In the genomic region with DNA sequence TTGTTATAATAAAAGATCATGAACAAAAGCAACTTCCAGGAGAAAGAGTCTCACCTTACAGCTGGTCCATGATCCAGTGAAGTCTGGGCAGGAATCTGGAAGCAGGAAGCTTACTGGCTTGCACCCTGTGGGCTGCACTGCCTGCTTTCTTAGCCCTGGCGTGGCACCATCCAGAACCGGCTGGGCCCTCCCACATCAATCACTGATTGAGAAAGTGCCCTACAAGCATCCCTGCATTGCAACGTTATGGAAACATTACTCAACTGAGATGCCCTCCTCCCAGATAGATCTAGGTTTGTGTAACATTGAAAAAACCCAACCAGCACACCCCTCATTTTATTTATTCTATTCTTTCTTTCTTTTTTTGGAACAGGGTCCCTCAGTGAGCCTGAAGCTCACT, we compare ENCODE assay signal across 26 mouse cellular contexts. TPM values are rescaled to one million over a fixed set of nuclear protein-coding genes. Genes with fewer than 3 reads are reported as not detected.
DNase-seq lines count a peak whose midpoint lies in the region; ATAC-seq and TF ChIP-seq lines count a peak whose summit lies in the region.
"Had no signal": no experiment of that assay in that cellular context is flagged by ENCODE, and none has a peak within 500 bp of the region (broad histone marks: within the 10 kb centered on the region; RNA-seq: fewer than 3 reads in every experiment).

No protein-coding gene starts in this region.

- H3K27me3 ChIP-seq in lung, postnatal 0 days (replicated peaks; ENCODE audit: insufficient read depth, low read length) = no peaks in the 10 kb centered on the region
- H3K27me3 ChIP-seq in stomach, postnatal 0 days (ENCODE audit: control insufficient read depth, insufficient read depth, low read length) = no peaks in the 10 kb centered on the region
- no peaks in the 10 kb centered on the region for H3K27me3 ChIP-seq in kidney, embryonic 15.5 days
- H3K27me3 ChIP-seq: embryonic facial prominence, embryonic 12.5 days; embryonic facial prominence, embryonic 15.5 days; hindbrain, embryonic 12.5 days; hindbrain, embryonic 15.5 days had no signal

- no peak overlapping the region for H3K9ac ChIP-seq in lung, postnatal 0 days (replicated peaks; ENCODE audit: low read depth)
- H3K9ac ChIP-seq in stomach, postnatal 0 days (ENCODE audit: low read length) = no peak overlapping the region
- H3K9ac ChIP-seq in kidney, embryonic 15.5 days = no peak overlapping the region
- H3K9ac ChIP-seq: embryonic facial prominence, embryonic 12.5 days; embryonic facial prominence, embryonic 15.5 days; forebrain, postnatal 0 days; hindbrain, embryonic 12.5 days; hindbrain, embryonic 15.5 days had no signal

- peak; percentile 39 for DNase-seq in lung, postnatal 0 days (ENCODE audit: low spot score)
- DNase-seq in lung, adult 2 months = no peak
- DNase-seq in stomach, postnatal 0 days (ENCODE audit: low spot score) = no peak
- DNase-seq in layer of hippocampus, adult 18-20 months (ENCODE audit: low spot score in 2 of 2) = no peak
- DNase-seq: adrenal gland, adult 8-10 months; adrenal gland, postnatal 25 days; cerebellum, adult 11 months; cerebellum, adult 2 months; cerebellum, adult 9-11 months; cerebellum, postnatal 25 days; forebrain, postnatal 0 days; gastrocnemius, adult 2 months; gastrocnemius, postnatal 14 days; heart, adult 2 months had no signal

- H3K9me3 ChIP-seq in lung, postnatal 0 days (ENCODE audit: low read length) = no peaks in the 10 kb centered on the region
- no peaks in the 10 kb centered on the region for H3K9me3 ChIP-seq in stomach, postnatal 0 days (ENCODE audit: control insufficient read depth, low read length)
- no peaks in the 10 kb centered on the region for H3K9me3 ChIP-seq in kidney, embryonic 15.5 days (replicated peaks)
- H3K9me3 ChIP-seq: embryonic facial prominence, embryonic 12.5 days; embryonic facial prominence, embryonic 15.5 days; hindbrain, embryonic 12.5 days; hindbrain, embryonic 15.5 days had no signal

- no peak for TF ChIP-seq EP300 in lung, postnatal 0 days (IDR thresholded peaks at IDR 0.05)
- TF ChIP-seq EP300 in stomach, postnatal 0 days (optimal IDR thresholded peaks at IDR 0.05) = no peak

- H3K36me3 ChIP-seq in lung, postnatal 0 days (ENCODE audit: insufficient read depth, low read length) = no peaks in the 10 kb centered on the region
- H3K36me3 ChIP-seq in macrophage (ENCODE audit: inconsistent target) = no peaks in the 10 kb centered on the region
- H3K36me3 ChIP-seq in stomach, postnatal 0 days (ENCODE audit: control insufficient read depth, insufficient read depth, low read length) = no peaks in the 10 kb centered on the region
- H3K36me3 ChIP-seq in kidney, embryonic 15.5 days = no peaks in the 10 kb centered on the region
- H3K36me3 ChIP-seq: embryonic facial prominence, embryonic 12.5 days; embryonic facial prominence, embryonic 15.5 days; hindbrain, embryonic 12.5 days; hindbrain, embryonic 15.5 days had no signal

- no peak for ATAC-seq in lung, postnatal 0 days
- peak; percentile 40; the same call in 1 of the 2 replicates for ATAC-seq in stomach, postnatal 0 days (ENCODE audit: low FRiP score, low TSS enrichment)
- ATAC-seq in kidney, embryonic 15.5 days (replicated peaks; ENCODE audit: low FRiP score) = no peak
- ATAC-seq: activated CD4-positive, CD25-positive, alpha-beta regulatory T cell, adult 4 months; CD4-positive, CD25-positive, alpha-beta regulatory T cell, adult 4 months; forebrain, embryonic 14.5 days; forebrain, postnatal 0 days had no signal

- no peak for TF ChIP-seq CTCF in lung, postnatal 0 days (IDR thresholded peaks at IDR 0.05)
- TF ChIP-seq CTCF in lung, adult 2 months (IDR thresholded peaks at IDR 0.05; ENCODE audit: insufficient read depth, low read length) = no peak
- no peak for TF ChIP-seq CTCF in bone marrow macrophage, adult 2 months (IDR thresholded peaks at IDR 0.05; ENCODE audit: low read depth, low read length)
- no peak for TF ChIP-seq CTCF in stomach, postnatal 0 days (IDR thresholded peaks at IDR 0.05; ENCODE audit: low read depth)

- H3K4me2 ChIP-seq in lung, postnatal 0 days (replicated peaks; ENCODE audit: low read depth, low read length) = no peak overlapping the region
- no peak overlapping the region for H3K4me2 ChIP-seq in stomach, postnatal 0 days (replicated peaks; ENCODE audit: low read depth)
- no peak overlapping the region for H3K4me2 ChIP-seq in kidney, embryonic 15.5 days
- H3K4me2 ChIP-seq: embryonic facial prominence, embryonic 12.5 days; embryonic facial prominence, embryonic 15.5 days; heart, embryonic 11.5 days; hindbrain, embryonic 12.5 days; hindbrain, embryonic 15.5 days had no signal

- H3K27ac ChIP-seq in lung, postnatal 0 days (ENCODE audit: low read length) = no peak overlapping the region
- H3K27ac ChIP-seq in bone marrow macrophage, adult 2 months (ENCODE audit: insufficient read depth, low read depth, low read length) = peak overlapping the region; percentile 47; the same call in 1 of the 2 replicates
- H3K27ac ChIP-seq in macrophage = peak overlapping the region; percentile 96
- no peak overlapping the region for H3K27ac ChIP-seq in stomach, postnatal 0 days (replicated peaks)
- H3K27ac ChIP-seq in kidney, embryonic 15.5 days = no peak overlapping the region
- H3K27ac ChIP-seq: embryonic facial prominence, embryonic 12.5 days; embryonic facial prominence, embryonic 15.5 days; gastrocnemius, adult 2 months; heart, adult 2 months; hindbrain, embryonic 12.5 days; hindbrain, embryonic 15.5 days had no signal

- H3K79me2 ChIP-seq in macrophage (ENCODE audit: inconsistent target) = no peaks in the 10 kb centered on the region

- WGBS in lung, postnatal 0 days = 36% methylated on average over 3 of the region's 3 CpGs
- WGBS in lung, adult 2 months = 33% methylated on average over 3 of the region's 3 CpGs
- WGBS in macrophage (ENCODE audit: missing documents) = 48% methylated on average over 3 of the region's 3 CpGs
- WGBS in stomach, postnatal 0 days = 35% methylated on average over 3 of the region's 3 CpGs
- 41% methylated on average over 3 of the region's 3 CpGs for WGBS in kidney, embryonic 15.5 days

- no peak overlapping the region for H3K4me3 ChIP-seq in lung, postnatal 0 days (ENCODE audit: low read depth, low read length)
- H3K4me3 ChIP-seq in lung, adult 2 months (replicated peaks; ENCODE audit: extremely low read depth, low read depth, low read length) = no peak overlapping the region
- no peak overlapping the region for H3K4me3 ChIP-seq in bone marrow macrophage, adult 2 months (ENCODE audit: insufficient read depth, low read length)
- no peak overlapping the region for H3K4me3 ChIP-seq in macrophage (ENCODE audit: inconsistent target)
- H3K4me3 ChIP-seq in stomach, postnatal 0 days (ENCODE audit: low read depth, low read length) = no peak overlapping the region
- no peak overlapping the region for H3K4me3 ChIP-seq in kidney, embryonic 15.5 days (replicated peaks)
- H3K4me3 ChIP-seq: embryonic facial prominence, embryonic 12.5 days; embryonic facial prominence, embryonic 15.5 days; gastrocnemius, adult 2 months; heart, adult 2 months; hindbrain, embryonic 12.5 days; hindbrain, embryonic 15.5 days had no signal

- TF ChIP-seq POLR2A in lung, adult 2 months (IDR thresholded peaks at IDR 0.05; ENCODE audit: borderline replicate concordance, extremely low read depth, low read depth, low read length) = no peak
- TF ChIP-seq POLR2A in bone marrow macrophage, adult 2 months (IDR thresholded peaks at IDR 0.05; ENCODE audit: borderline replicate concordance, low read depth, low read length) = no peak

- H3K4me1 ChIP-seq in lung, postnatal 0 days (ENCODE audit: insufficient read depth, low read depth, low read length) = no peaks in the 10 kb centered on the region
- H3K4me1 ChIP-seq in lung, adult 2 months (ENCODE audit: control insufficient read depth, insufficient read depth, low read length) = no peaks in the 10 kb centered on the region
- peaks cover 35% of the 10 kb centered on the region for H3K4me1 ChIP-seq in bone marrow macrophage, adult 2 months (ENCODE audit: control insufficient read depth, insufficient read depth, low read length)
- H3K4me1 ChIP-seq in stomach, postnatal 0 days (replicated peaks; ENCODE audit: control insufficient read depth, insufficient read depth) = no peaks in the 10 kb centered on the region
- H3K4me1 ChIP-seq in kidney, embryonic 15.5 days = no peaks in the 10 kb centered on the region
- H3K4me1 ChIP-seq: embryonic facial prominence, embryonic 12.5 days; embryonic facial prominence, embryonic 15.5 days; hindbrain, embryonic 12.5 days; hindbrain, embryonic 15.5 days had no signal

RNA-seq across cellular contexts. Expression of gene Scamp1, which starts 9.2 kb away (rescaled TPM):
- polyA plus RNA-seq in lung, postnatal 0 days (2015; fragmentation: Nextera tagmentation; extraction: Ambion mirVana) = 26.9 and 32.9 TPM in 2 replicates
- polyA plus RNA-seq in lung, adult 2 months (2012; rRNA removed) = 19.9 and 29.2 TPM in 2 replicates
- polyA plus RNA-seq in bone marrow macrophage, adult 2 months (2012; ENCODE audit: insufficient read depth, insufficient read length, missing spikeins) = 25.9 and 28.0 TPM in 2 replicates
- total RNA-seq in macrophage (2018; cell fraction: chromatin; rRNA removed) = 10 to 100 TPM in 24 of 26 experiments, 1 to 10 TPM in 2; 7.7 to 28.2 (median 15.4) TPM
- total RNA-seq in macrophage (2018; cell fraction: cytosol; rRNA removed) = 10 to 100 TPM; 24.7 to 41.2 (median 34.7) TPM
- 10 to 100 TPM; 20.9 to 43.8 (median 29.6) TPM for total RNA-seq in macrophage (2018; cell fraction: nucleus; rRNA removed)
- 21.9 to 37.1 TPM (median 33.0 TPM) in 3 replicates for polyA plus RNA-seq in macrophage (2018)
- 33.8 and 34.7 TPM in 2 replicates for polyA plus RNA-seq in stomach, postnatal 0 days (2015; fragmentation: Nextera tagmentation; extraction: Ambion mirVana)
- polyA plus RNA-seq in kidney, embryonic 15.5 days (2015; fragmentation: Nextera tagmentation; extraction: Ambion mirVana) = 33.2 and 33.9 TPM in 2 replicates
- 100 to 1,000 TPM; 160 to 186 TPM for total RNA-seq in layer of hippocampus, adult 18-20 months (2021)
- total RNA-seq: MEL had no signal

Comparison
In these comparisons a context has a peak if more than half of its experiments do, and no peak if none do; other contexts are left out.
1. H3K27ac ChIP-seq: peak in bone marrow macrophage, adult 2 months (single experiment) and macrophage (single experiment); none in lung, postnatal 0 days (single experiment), stomach, postnatal 0 days (single experiment) and kidney, embryonic 15.5 days (single experiment).